Mouse (Mus musculus): ENCODE measurements at regions not wholly inside any gene's neighbourhood (a gene's known extent, or its start where the extent isn't known, plus 50 kb on each side); places are given as distances from the start of the nearest gene placed in this dataset.

DNA sequence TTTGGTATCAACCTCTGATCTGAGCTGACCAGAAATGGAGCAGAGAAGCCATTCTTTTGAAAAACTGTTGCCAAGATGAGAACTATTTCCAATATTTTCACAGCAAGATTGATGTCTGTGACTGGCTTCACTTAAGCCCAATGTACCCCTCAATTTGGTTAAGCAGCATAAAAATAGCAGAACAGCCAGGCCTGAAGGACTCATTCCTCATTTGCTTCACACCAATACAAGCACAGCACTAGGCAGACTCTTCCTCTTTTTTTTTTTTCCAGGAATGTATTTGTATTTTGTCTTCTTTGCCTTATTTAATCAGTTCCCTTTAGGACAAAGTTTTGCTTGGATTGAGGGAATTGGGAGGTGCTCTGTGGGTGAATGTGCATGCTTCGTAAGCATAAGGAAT is 441.4 kb upstream of the Btbd3 start:
- DNase-seq, result no peak

DNA sequence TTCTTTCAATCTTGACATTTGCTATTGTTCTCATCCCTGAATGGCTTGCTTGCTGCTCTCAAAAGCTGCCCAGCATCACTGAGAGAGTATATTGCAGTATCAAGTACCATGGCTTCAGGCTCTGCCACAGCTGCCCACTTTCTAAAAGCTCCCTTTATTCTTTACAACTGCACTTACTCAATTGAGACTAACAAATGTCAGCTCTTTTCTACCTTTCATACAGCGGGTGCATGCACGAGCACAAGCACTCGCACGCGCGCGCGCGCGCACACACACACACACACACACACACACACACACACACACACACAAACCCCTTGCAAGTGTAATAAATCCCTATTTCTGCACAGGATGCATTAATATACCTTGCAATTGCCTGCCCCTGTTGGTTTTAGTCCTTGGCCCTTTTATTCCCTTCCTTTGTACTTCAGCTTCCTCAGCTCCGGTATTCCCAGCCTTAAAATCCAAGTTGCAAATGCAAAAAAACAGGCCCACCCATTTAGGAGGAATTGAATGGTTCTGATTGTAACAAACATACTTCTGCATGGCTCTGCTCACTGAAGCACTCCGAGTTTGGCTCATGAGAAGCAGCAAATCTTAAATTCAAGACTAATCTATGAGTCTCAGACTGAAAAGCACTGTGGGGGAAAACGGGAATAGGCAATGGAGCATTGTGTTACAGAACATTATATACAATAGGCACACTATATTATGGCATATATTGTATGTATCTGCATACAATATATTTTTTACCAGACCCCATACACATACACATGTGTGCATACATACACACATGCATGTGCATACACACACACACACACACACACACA is 447.7 kb upstream of the Btbd3 start:
- no peak for DNase-seq

DNA sequence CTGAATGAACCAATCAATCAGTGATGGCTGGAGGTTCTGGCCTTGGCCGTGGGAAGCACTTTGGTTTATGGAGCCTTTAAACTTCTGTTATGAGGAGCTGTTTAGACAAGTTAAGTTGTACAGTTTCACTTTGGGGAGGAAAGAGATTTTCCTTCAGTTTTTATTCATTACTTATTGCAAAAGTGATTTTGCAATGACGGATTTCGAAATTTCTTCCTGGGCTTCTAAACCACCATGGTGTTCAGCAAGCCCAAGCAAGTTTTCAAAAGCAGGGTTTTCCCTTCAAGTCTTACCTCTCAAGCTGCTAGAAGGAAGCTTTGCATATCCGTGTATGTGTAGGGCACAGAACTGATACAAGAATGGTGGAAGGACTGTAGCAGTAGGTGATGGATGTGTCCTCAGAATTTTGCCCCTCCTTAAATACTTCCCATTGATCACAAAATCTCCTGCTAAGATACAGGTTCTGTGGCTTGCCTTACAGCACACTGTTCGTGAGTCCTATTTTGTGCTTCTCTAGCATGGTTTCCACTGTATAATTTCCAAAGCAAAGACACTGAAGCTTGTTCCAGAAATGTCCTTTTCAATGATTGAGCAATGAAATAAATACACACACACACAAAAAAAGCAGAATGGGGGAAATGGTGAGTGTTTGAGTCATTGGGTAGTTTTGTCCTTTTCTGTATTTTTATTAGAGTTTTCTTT is 448.6 kb upstream of the Btbd3 start:
- no peak for DNase-seq

DNA sequence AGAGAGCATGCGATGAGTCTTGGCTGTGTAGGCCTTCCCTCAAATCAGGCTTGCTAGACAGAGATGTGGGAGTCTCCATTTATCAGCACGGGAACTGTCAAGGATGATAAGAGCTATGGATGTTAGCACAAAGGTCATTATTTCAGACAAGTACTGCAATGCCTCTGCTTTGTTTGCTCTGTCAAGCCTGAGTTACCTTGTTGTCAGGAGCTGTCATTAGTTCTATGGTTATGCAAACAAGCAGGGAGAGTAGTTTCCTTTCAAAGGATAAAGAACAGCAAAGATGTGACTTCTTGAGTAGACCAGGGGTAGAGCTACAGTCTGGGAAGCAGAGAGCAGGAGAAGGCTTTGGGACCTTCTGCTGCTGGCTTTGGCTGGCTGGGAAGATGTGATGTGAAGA is 461.5 kb upstream of the Btbd3 start:
- DNase-seq, result no peak

DNA sequence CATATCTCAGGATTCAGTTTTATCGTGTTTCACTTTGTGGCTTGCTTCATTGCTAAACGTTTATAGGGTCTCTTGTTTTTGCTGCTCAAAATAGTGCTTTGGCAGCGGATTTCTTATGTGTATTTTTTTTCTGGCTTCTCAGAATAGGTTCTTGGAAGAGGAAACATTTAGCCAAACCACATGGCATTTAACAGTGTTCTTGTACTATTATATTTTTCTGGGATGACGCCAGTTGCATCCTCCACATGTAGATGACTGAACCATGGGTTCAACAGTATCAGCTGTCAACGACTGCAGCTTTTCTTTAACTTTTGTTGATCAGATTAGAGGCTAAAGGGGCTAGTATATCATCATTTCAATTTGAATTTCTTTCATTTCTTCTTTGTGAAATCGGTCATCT is 472.3 kb upstream of the Btbd3 start:
- no peak for DNase-seq

DNA sequence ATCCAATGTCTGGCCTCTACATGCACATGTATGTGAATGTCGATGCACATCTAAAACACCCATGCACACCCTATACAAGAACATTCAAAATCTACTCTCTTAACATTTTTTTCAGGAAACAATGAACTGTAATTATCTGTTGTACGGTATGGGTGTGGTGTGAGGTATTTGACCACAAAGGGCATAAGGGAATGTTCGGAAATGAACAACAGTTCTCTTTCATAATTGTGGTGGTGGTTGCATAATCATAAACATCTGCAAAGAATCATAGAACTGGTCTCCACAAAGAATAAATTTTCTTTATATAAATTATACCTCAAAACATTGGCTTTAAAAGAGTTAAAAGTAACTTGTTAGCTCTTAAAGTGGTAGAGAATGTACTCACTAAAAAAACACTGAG is 478.9 kb upstream of the Btbd3 start:
- no peak for DNase-seq

DNA sequence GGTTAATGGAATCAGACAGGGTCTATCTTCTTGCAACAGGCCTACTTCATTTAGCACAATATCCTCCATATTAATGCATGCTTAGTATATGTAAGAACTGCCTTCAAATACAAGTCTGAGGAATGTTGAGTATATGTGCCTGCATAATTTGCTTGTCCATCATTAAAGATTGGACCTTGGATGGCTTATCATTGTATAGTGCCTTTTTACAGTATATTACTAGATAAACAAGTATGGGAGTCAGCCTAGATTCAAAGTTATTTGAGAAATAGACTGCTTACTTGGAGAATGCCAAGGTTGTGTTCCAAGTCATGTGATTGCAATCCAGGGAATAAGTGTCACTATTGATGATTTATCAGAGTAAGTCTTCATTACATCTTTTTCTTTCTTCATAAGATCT is 491.6 kb upstream of the Btbd3 start:
- DNase-seq, result no peak

DNA sequence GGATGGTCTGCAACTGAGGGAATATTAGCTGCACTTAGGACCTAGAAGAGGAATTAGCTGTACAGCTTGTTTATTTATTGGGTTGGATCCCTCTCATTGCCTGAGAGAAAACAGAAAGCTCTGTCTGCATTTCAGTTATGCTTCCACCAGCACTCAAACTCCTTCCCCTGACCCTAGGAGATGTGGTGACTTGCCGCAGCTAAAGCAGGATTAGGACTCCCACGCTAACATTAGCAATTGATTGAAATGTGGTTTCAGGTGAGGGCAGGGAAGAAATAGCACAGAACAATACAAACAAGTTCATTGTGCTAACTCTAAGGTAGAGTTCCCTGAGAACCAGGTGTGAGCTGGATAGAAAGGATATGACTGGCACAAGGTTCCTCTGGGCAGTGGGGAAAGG is 496.9 kb upstream of the Btbd3 start:
- DNase-seq, result no peak

DNA sequence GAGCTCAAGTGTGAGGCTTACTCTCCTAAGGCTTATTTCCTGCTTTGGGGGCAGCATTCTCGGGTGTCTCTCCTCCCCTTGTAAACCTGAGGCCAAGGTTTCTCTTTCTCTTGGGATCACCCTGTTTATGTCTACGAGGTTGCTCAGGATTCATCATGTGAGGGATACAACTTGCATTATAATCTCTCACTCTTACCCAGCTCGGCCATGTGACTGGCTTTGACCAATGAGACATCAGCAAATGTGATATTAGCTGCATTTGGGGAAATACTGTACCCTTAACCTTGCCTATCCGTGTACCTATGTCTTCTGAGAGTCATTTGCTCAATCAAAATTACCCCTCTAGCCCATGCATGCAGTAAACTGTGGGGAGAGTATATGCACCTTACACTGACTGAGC is 498.0 kb upstream of the Btbd3 start:
- no peak for DNase-seq

DNA sequence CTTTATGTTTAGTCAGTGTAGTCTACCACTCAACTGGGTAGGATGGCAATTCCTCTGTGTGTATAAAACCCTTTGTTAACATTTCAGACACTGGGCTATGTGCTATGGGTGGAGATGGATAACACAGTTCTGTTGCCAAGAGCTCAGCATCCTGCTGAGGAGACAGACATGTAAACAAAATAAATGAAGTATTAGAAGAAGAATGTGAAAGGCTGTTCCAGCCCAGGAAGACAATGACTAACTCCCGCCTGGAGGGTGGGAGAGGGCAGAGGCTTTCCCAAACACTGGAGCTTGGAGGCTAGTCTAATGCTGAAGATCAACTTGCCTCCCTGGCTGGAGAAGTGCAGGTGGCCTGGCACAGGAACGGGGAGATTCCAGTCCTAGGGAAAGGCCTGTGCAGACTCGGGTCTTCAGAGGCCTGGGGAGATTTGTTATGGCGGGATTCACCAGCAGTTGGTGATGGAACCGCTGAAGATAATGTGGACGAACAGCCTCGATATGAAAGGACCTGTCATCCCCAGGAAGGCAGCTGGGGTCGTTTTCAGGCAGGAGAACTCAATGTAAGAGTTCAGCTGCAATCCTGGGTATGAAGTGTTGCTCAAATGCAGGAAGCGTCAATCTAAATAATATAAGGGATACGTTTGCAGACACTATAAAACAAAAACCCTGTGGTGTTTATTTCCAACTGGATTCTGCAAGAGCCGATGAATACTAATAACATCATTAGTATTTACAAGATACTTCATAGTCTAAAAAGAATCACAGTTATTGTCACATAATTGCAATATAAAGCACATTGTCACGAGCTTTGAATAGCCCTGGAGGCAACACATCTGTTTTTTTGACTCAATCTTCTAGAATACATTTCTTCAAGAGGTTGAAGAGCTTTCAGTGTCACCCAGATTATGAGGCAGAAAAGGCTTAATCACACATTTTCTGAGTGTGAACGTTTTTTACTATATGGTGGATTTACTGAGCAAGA is 498.8 kb upstream of the Btbd3 start:
- no peak for DNase-seq

DNA sequence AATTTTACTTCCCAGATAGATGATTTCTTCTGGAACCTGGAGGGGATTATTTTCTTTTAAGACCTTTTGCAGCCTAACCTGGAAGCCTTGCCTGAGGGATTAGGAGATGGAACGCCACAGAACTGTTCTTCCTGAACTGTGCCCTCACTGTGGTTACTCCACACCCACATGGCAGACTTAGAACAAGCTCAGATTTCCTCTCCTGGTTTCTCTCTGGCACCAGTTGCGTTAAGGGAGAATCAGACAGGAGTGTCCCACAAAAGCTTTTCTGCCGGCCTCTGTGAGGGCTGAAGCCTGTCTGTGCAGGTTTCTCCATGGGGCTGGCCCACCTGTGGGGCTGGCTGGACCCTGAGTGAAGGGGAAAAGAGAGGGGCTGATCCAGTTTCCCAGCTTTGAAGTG is 500.1 kb upstream of the Btbd3 start:
- no peak for DNase-seq

DNA sequence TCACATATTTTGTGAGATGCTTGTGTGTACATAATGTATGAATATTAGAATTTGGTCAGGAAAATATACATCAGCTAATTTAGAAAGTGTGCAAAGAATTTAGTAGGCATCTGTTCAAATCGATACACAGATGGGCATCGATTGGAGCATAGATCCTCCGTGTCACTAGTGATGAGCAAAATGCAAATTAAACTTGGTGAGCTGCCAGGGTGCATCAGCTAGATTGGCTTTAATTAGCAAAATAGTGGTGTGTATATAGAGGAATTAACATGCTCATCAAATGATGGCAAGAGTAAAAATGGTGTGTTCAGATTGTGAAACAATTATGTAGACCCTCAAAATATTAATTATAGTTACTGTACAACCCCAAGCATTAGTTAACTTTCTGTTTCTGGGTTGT is 501.9 kb upstream of the Btbd3 start:
- no peak for DNase-seq

DNA sequence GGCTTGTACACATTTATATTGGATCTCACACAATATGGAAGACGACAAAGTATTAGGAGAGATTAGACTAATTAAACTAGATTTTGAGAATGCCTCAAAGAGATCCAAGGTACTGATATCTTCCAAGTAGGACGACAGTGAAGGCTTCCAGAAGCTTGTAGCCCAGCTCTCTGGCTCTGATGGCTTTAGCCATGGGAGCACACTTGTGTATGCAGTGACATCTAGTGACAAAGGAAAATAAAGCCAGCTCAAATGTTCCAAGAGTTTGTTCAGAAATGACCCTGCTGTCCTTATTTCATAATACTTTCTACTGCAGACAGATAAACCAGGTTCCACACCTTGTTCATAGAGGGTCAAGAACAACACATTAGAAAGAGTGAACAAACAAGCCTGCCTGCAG is 524.0 kb upstream of the Btbd3 start:
- peak; percentile 25 for DNase-seq

DNA sequence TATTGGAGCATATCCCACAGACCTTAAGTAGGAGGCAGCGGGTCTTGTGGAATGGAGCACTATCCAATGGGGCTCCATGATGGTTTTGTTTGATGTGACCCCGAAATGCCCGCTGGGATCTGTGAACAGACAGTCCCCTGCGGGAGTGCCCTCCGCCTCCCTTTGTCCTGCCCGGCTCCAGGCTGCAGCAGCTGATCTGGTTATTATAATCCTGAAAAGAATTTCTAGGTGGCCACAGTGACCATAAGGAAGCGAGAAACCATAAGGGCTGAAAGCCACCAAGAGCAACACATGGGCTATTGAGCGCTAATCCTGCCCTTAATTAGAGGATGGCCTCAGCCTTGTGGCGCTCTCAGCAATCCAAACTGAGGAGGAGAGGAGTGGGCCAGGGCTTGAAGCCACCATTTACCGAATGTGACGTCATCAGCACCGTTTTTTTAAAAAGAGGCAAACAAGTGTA is 525.9 kb upstream of the Btbd3 start:
- DNase-seq, result no peak

DNA sequence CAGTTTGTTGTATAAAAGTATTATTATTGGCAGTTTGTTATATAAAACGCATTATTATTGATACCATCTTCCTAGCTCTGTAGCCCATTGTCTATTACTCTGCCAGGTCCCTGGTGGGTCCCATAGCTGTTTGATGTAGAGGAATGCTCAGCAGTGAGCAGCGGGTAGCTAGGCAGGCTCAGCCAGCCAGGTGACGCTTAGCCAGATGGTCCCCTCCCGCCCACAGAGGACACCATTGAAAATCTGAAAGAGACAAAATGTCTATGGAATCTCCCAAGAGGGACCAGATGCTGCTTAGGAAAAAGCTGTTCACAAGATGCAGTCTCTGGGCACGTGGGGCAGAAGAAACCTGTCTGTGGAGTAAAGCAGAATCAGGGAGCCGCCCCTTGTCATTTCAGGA is 526.5 kb upstream of the Btbd3 start:
- peak; percentile 35 for DNase-seq

DNA sequence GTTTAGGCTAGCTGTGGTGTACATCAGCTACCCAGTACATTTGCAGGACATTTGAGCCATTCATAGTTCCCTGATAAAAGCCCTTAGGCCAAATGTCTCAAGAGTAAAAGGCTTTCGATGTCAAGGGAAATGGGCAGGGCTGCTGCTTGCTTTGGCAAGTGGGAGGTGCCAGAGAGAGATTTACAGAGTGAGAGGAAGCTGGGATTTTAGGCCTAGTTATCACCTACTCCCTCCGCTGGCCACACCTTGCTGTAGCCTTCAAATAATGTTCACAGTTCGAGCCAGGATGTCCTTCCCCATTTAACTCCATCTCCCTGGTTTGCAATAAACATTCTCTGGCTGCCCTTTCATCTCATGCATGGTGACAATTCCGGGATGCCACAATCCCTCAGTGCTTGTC is 527.2 kb upstream of the Btbd3 start:
- no peak for DNase-seq

DNA sequence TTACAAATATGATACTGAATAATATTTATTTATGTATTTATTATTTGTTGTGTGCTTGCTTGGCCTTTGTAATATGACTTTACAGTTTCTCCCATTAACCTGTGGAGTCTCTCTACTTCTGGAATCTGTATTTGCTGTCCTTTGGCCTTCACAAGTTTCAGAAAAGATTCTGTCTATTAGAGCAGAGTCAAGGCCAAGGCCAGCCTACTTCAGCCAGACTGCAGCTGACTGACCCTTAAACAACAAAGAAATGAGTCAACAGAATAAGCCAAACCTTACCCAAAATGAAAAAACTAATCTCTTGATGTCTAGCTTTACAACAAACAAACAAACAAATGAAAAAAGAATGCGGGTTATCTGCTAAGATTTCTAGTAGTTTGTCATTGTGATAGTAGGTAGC is 532.7 kb upstream of the Btbd3 start:
- no peak for DNase-seq

DNA sequence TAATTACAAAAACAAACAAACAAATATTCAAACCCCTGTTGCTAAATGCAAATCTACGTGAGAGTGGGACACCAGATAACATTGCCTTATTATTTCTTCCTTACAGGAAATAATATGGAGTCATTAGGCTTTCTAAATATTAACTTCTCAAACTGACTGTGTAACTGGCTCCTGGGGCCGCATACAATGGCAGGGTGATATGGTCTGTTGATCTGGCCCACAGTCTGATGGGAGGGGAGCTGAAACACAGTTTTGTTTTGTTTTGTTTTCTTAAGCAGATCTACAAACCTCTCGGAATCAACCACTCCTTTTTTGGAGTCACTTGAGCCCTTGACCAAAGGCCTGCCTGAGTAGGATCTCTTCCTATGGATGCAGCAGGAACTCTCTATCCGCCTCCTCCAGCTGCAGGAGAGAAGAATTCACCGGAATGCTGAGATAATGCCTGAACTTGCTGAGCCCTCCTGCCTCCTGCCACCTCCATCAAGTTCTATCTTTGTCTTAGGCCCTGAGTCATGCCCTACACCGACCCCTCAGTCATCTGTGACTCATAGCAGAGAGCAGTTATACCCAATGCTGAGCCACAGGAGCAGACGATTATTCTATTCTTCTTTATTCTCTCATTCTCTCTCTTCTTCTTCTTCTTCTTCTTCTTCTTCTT is 534.5 kb upstream of the Btbd3 start:
- DNase-seq, result no peak

DNA sequence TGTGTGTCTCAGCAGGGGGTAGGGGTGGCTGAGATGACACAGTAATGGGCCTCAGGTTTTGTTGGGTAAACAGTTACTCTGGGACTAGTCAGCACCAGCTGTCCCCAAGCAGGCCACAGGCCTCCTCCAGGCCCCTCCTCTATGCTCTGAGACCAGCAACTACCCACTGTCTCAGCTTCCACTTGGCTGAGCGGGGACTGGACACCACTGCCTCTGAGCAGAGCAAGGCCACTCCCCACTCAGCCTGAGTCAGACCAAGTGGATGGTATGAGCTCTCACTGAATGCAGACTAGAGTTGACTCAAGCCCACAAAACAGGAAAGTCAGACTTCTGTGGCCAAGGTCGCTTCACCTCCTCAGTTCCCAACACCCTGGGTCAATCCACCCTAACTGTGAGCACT is 540.5 kb upstream of the Btbd3 start:
- no peak for DNase-seq

DNA sequence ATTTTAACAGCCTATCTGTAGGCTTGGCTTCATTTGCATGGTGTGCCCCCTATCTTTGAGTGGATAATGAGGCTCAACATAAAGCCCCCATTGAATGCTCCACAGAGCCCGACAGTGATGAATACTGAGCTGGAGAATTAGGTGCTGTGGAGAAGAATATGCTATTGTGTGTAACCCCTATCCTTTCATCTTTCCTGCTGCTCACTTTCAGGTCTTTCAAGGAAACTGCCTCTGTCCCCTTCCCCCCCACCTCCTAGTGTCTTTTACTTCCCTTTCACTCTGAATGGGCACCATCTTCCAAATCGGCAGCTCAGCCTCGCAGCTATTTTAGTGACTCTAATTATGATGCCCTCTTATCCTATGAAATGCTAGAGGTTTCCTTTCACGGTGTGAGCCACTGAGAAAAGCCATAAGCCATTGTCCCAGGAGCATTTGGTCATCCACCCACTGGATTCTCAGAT is 549.8 kb upstream of the Btbd3 start:
- DNase-seq, result no peak

DNA sequence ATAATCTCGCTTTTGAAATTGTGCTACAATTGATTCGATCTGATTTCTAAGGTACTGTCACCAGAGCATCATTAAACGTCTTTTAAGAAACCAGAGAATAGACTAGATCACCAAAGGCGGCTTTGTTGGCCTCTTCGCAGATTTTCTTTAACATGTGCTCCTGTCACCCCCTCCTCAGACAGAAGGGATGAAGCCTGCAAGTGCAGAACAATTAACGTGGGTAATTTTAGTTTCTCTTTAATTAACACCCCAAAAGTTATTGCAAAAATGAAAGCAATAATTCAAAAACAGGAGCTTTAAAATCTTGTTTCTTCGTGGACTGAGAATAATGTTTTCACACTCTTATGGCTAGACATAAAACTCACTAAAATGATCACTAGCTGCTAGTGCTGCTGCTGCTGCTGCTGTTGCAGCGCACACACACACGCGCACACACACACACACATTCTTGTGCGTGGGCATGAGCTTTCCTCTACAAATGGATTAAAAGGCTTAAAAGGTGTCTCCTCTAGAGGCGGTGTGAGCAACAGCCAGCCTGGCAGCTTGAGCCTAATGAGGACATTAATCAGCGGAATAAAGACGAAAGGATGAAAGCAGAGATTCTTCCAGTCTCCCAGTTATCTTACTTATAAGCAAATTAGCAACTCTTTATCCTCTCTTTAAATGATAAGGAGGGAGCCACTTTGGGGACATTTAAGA is 550.5 kb upstream of the Btbd3 start:
- peak; percentile 47 for DNase-seq

Data from right cerebral cortex, adult 18-20 months (tissue).